Mouse (Mus musculus): ENCODE measurements at regions not wholly inside any gene's neighbourhood (a gene's known extent, or its start where the extent isn't known, plus 50 kb on each side); places are given as distances from the start of the nearest gene placed in this dataset.
A peak's percentile ranks its signal among the peaks of the same experiment; 100 is the strongest.

DNA sequence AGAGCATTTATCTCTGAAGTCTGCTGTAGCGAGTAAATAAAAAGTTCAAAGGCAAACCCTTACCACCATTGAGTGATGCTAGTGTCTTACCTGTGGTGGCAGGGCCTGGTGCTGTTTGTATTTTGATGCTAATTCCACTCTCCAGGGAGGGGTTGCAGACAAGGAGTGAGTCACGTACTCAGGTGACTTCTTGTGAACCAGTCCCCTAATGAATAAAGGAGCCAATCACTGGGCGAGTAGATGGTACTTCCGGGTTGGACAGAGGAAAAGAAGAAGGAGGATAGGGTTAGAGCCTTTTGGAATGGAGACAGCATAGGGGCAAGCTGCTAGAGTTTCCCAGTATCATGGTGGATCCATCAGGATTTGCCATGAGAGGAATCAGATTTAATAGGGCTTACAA, 370.5 kb downstream of the Adam3 start:
- Histone ChIP-seq H3K4me3 (replicated peaks) (no peak overlapping the region), H3K36me3 (no peaks in the 10 kb centered on the region), H3K27ac (no peak overlapping the region), H3K9me3 (no peaks in the 10 kb centered on the region), H3K27me3 (no peaks in the 10 kb centered on the region), H3K9ac (replicated peaks) (no peak overlapping the region), H3K4me2 (no peak overlapping the region), H3K4me1 (replicated peaks) (peaks cover 10% of the 10 kb centered on the region; the same call in 1 of the 2 replicates)
- ATAC-seq (ENCODE audit: insufficient number of reproducible peaks, insufficient read depth, low FRiP score, low TSS enrichment, low read depth): no peak
- 84% methylated on average over 4 of the region's 4 CpGs for WGBS

DNA sequence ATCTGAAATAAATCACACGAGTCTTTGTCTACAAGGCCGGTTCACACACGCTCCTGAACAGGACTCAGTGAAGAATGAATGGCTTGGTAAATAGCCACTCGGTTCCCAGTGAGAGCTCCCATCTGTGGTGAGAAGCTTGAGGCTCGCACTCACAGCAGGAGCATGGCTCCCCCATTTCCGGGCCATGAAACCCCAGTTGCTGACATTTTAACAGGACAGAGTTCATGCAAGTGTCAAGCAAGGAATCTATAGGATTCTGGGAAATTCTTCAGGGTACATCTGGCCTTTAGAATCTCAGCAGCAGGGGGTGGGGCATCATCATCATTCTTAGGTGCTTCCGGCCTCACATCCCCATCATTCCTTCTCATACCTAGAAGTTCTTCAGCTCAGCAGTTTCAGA, 371.8 kb downstream of the Adam3 start:
- Histone ChIP-seq H3K4me1 (replicated peaks) (peaks cover 10% of the 10 kb centered on the region; the same call in 1 of the 2 replicates), H3K27me3 (no peaks in the 10 kb centered on the region), H3K4me3 (replicated peaks) (no peak overlapping the region), H3K36me3 (no peaks in the 10 kb centered on the region), H3K27ac (no peak overlapping the region), H3K4me2 (no peak overlapping the region), H3K9ac (replicated peaks) (no peak overlapping the region), H3K9me3 (no peaks in the 10 kb centered on the region)
- 76% methylated on average over 7 of the region's 7 CpGs for WGBS
- no peak for ATAC-seq (ENCODE audit: insufficient number of reproducible peaks, insufficient read depth, low FRiP score, low TSS enrichment, low read depth)

DNA sequence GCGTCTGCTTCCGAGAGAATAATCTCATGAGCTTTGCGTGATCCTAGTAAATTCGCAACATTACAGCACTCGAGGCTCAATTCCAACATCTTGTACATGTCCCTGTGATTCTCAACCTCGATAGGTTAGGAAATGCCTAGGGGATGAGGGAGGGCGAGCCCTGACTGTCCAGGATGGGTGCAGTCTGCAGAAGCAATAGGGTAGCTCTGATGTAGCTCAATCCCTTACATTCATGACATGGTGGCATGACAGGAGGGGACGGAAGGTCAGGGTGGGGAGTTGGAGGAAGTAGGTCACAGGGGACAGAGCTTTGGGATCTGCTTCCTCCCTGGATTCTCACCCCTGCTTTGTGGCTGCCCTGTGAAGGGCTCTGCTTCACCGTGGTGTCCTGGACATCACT, 373.3 kb downstream of the Adam3 start:
- no peak for ATAC-seq (ENCODE audit: insufficient number of reproducible peaks, insufficient read depth, low FRiP score, low TSS enrichment, low read depth)
- H3K9me3 ChIP-seq: no peaks in the 10 kb centered on the region
- no peak overlapping the region for H3K4me2 ChIP-seq
- peaks cover 10% of the 10 kb centered on the region; the same call in 1 of the 2 replicates for H3K4me1 ChIP-seq (replicated peaks)
- H3K27me3 ChIP-seq: no peaks in the 10 kb centered on the region
- H3K36me3 ChIP-seq: no peaks in the 10 kb centered on the region
- H3K9ac ChIP-seq (replicated peaks): no peak overlapping the region
- H3K4me3 ChIP-seq (replicated peaks): no peak overlapping the region
- no peak overlapping the region for H3K27ac ChIP-seq
- 74% methylated on average over 9 of the region's 9 CpGs for WGBS

DNA sequence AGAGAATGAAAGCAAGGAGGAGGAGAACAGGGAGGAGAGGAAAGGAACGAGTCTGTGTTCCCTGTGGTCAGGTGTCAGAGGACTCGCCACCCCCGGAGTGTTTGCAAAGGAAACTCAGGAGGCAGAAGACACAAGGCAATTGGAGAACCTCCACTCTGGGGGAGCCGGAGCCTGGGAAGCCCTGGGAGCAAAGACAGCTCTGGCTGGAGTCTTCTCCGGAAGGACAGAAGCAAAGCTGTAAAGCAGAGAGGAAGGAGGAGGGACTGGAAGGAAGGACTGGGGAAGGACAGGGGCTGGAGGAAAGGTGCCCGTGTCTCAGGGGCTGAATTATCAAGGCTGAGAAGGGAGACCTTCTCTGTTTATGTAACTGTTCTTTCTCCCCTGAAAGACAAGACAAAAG, 373.9 kb downstream of the Adam3 start:
- H3K27me3 ChIP-seq: no peaks in the 10 kb centered on the region
- no peak for ATAC-seq (ENCODE audit: insufficient number of reproducible peaks, insufficient read depth, low FRiP score, low TSS enrichment, low read depth)
- no peak overlapping the region; the same call in 1 of the 2 replicates for H3K4me2 ChIP-seq
- WGBS: 28% methylated on average over 6 of the region's 6 CpGs
- no peak overlapping the region for H3K27ac ChIP-seq
- H3K4me1 ChIP-seq (replicated peaks): peaks cover 13% of the 10 kb centered on the region
- no peak overlapping the region for H3K9ac ChIP-seq (replicated peaks)
- H3K36me3 ChIP-seq: no peaks in the 10 kb centered on the region
- no peaks in the 10 kb centered on the region for H3K9me3 ChIP-seq
- no peak overlapping the region; the same call in 1 of the 2 replicates for H3K4me3 ChIP-seq (replicated peaks)

GRCm38 (mm10) chr8:24346390-24347113, 379.1 kb downstream of the Adam3 start:
- Histone ChIP-seq H3K4me1 (replicated peaks) (peaks cover 14% of the 10 kb centered on the region), H3K9me3 (no peaks in the 10 kb centered on the region), H3K27me3 (no peaks in the 10 kb centered on the region), H3K9ac (replicated peaks) (no peak overlapping the region), H3K27ac (no peak overlapping the region), H3K36me3 (no peaks in the 10 kb centered on the region), H3K4me3 (replicated peaks) (no peak overlapping the region), H3K4me2 (no peak overlapping the region)
- ATAC-seq (ENCODE audit: insufficient number of reproducible peaks, insufficient read depth, low FRiP score, low TSS enrichment, low read depth): peak; percentile 75
- 47% methylated on average over 6 of the region's 6 CpGs for WGBS

- Histone ChIP-seq H3K36me3 (no peaks in the 10 kb centered on the region), H3K9me3 (no peaks in the 10 kb centered on the region), H3K4me2 (no peak overlapping the region), H3K9ac (replicated peaks) (no peak overlapping the region), H3K4me3 (replicated peaks) (no peak overlapping the region), H3K27ac (no peak overlapping the region), H3K4me1 (replicated peaks) (peaks cover 18% of the 10 kb centered on the region), H3K27me3 (no peaks in the 10 kb centered on the region)
- ATAC-seq (ENCODE audit: insufficient number of reproducible peaks, insufficient read depth, low FRiP score, low TSS enrichment, low read depth): no peak; the same call in 1 of the 2 replicates
- WGBS: 90% methylated on average over 9 of the region's 9 CpGs
Observed at GRCm38 (mm10) chr8:24338694-24339093, 387.0 kb downstream of the Adam3 start.

DNA sequence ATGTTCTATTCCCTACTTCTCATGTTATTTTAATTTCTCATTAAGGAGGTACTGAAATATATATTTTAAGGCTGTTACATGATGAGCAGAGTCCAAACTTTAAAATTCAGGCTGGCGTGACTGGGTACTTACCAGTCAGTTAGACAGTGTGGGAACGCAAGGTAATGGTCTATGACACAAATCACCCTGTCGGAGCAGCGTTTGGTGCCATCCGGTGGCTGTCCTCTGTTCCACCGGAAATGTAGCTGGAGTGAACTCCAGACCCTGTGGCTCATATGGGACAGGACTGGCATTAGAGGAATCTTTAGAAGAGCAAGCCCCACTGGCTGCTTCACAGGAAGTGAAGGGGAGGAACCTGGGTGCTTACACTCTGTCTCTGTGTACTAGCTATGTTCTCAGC, 388.0 kb downstream of the Adam3 start:
- H3K9me3 ChIP-seq: no peaks in the 10 kb centered on the region
- no peaks in the 10 kb centered on the region for H3K36me3 ChIP-seq
- peaks cover 18% of the 10 kb centered on the region for H3K4me1 ChIP-seq (replicated peaks)
- H3K4me3 ChIP-seq (replicated peaks): no peak overlapping the region
- no peak overlapping the region for H3K4me2 ChIP-seq
- WGBS: 53% methylated on average over 6 of the region's 6 CpGs
- H3K9ac ChIP-seq (replicated peaks): no peak overlapping the region
- peak; percentile 42; the same call in 1 of the 2 replicates for ATAC-seq (ENCODE audit: insufficient number of reproducible peaks, insufficient read depth, low FRiP score, low TSS enrichment, low read depth)
- no peak overlapping the region for H3K27ac ChIP-seq
- no peaks in the 10 kb centered on the region for H3K27me3 ChIP-seq

DNA sequence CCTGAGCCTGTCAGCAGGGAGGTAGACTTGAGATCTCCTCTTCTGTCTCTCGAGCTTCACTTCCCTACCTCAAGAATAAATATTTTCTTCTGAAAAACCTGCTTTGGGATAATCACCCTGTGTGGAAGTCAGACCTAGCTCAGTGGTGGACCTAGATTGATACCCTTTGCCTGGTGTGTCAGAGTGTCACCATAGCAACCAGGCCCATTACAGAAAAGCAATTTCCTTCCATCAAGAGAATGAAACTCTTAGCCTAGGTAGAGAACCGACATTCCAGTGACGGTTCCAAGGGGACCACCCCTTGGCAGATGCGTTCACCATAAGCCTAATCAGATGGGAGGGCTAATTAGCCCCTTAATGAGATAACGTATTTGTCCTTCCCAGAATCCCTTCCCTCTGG, 389.9 kb downstream of the Adam3 start:
- Histone ChIP-seq H3K4me1 (replicated peaks) (peaks cover 18% of the 10 kb centered on the region), H3K9me3 (no peaks in the 10 kb centered on the region), H3K36me3 (no peaks in the 10 kb centered on the region), H3K4me2 (no peak overlapping the region), H3K9ac (replicated peaks) (no peak overlapping the region), H3K27me3 (no peaks in the 10 kb centered on the region), H3K4me3 (replicated peaks) (no peak overlapping the region), H3K27ac (no peak overlapping the region)
- no peak for ATAC-seq (ENCODE audit: insufficient number of reproducible peaks, insufficient read depth, low FRiP score, low TSS enrichment, low read depth)
- whole genome bisulfite sequencing: 38% methylated on average over 5 of the region's 5 CpGs

GRCm38 (mm10) chr8:24333705-24334104, 391.9 kb downstream of the Adam3 start:
- H3K9me3 ChIP-seq: no peaks in the 10 kb centered on the region
- H3K4me1 ChIP-seq (replicated peaks): peaks cover 18% of the 10 kb centered on the region
- no peaks in the 10 kb centered on the region for H3K27me3 ChIP-seq
- H3K36me3 ChIP-seq: no peaks in the 10 kb centered on the region
- no peak overlapping the region for H3K4me3 ChIP-seq (replicated peaks)
- H3K4me2 ChIP-seq: no peak overlapping the region
- WGBS: 86% methylated on average over 4 of the region's 4 CpGs
- H3K9ac ChIP-seq (replicated peaks): no peak overlapping the region
- H3K27ac ChIP-seq: no peak overlapping the region
- no peak for ATAC-seq (ENCODE audit: insufficient number of reproducible peaks, insufficient read depth, low FRiP score, low TSS enrichment, low read depth)

GRCm38 (mm10) chr8:24310893-24311292, 414.8 kb downstream of the Adam3 start:
- Histone ChIP-seq H3K4me2 (no peak overlapping the region), H3K27ac (no peak overlapping the region), H3K4me1 (replicated peaks) (no peaks in the 10 kb centered on the region), H3K9ac (replicated peaks) (no peak overlapping the region), H3K27me3 (no peaks in the 10 kb centered on the region), H3K9me3 (no peaks in the 10 kb centered on the region), H3K36me3 (no peaks in the 10 kb centered on the region), H3K4me3 (replicated peaks) (no peak overlapping the region)
- ATAC-seq (ENCODE audit: insufficient number of reproducible peaks, insufficient read depth, low FRiP score, low TSS enrichment, low read depth): no peak
- WGBS: 75% methylated on average over 4 of the region's 4 CpGs

DNA sequence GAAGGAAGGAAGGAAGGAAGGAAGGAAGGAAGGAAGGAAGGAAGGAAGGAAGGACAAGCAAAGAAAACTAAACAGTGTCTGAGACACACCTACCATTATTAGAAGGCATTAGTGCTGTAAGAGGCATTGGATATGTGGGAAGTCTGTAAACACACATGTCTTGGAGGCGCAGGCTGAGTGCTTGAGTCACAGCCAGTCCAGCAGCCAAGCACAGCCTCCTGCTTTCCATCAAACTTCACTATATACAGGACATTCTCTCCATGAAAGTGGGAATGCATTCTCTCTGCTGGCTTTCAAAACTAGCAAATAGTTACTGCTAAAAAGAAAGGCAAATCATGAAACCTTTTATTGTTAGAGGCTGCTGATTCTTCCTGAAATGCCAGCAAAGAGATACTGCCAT, 431.1 kb downstream of the Adam3 start:
- H3K27ac ChIP-seq: no peak overlapping the region
- ATAC-seq (ENCODE audit: insufficient number of reproducible peaks, insufficient read depth, low FRiP score, low TSS enrichment, low read depth): no peak
- no peaks in the 10 kb centered on the region for H3K36me3 ChIP-seq
- H3K4me1 ChIP-seq (replicated peaks): peaks cover 20% of the 10 kb centered on the region
- H3K27me3 ChIP-seq: no peaks in the 10 kb centered on the region
- no peak overlapping the region for H3K9ac ChIP-seq (replicated peaks)
- H3K9me3 ChIP-seq: peaks cover 9% of the 10 kb centered on the region
- no peak overlapping the region for H3K4me2 ChIP-seq
- no peak overlapping the region for H3K4me3 ChIP-seq (replicated peaks)
- 83% methylated on average over 1 of the region's 1 CpGs for WGBS

GRCm38 (mm10) chr8:24287861-24288260, 437.8 kb downstream of the Adam3 start:
- no peak overlapping the region for H3K4me2 ChIP-seq
- 90% methylated on average over 6 of the region's 6 CpGs for WGBS
- H3K4me3 ChIP-seq (replicated peaks): no peak overlapping the region
- no peak overlapping the region for H3K27ac ChIP-seq
- H3K4me1 ChIP-seq (replicated peaks): no peaks in the 10 kb centered on the region
- ATAC-seq (ENCODE audit: insufficient number of reproducible peaks, insufficient read depth, low FRiP score, low TSS enrichment, low read depth): no peak
- no peaks in the 10 kb centered on the region for H3K27me3 ChIP-seq
- H3K9ac ChIP-seq (replicated peaks): no peak overlapping the region
- H3K9me3 ChIP-seq: peaks cover 9% of the 10 kb centered on the region
- no peaks in the 10 kb centered on the region for H3K36me3 ChIP-seq

All from limb, embryonic 12.5 days (tissue).